22 mouse cellular contexts compared by ENCODE assay signal in the genomic region with DNA sequence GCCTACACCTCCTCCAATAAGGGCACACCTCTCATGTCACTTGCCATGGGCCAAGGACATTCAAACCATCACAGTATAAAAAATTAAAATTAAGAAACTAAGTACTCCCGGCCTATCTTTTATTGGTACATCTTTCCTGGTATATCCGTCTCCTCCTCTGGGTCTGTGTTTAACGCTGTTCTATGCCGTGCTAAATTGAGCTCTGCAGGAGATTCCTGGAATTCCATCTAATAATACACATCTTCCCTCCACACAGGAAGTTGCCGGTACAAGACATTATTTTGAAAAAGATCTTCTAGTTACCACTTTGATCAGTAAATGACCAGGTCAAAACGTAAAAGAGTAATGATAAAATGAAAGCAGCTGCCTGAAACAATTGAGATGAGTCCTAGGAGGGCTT.
A peak's percentile ranks its signal among the peaks of the same experiment; 100 is the strongest.
DNase-seq lines count a peak whose midpoint lies in the region; ATAC-seq and TF ChIP-seq lines count a peak whose summit lies in the region.
"Had no signal": no experiment of that assay in that cellular context is flagged by ENCODE, and none has a peak within 500 bp of the region (broad histone marks: within the 10 kb centered on the region; RNA-seq: fewer than 3 reads in every experiment).

No protein-coding gene starts in this region.

- no peak overlapping the region for H3K4me3 ChIP-seq in heart, embryonic 13.5 days
- no peak overlapping the region for H3K4me3 ChIP-seq in kidney, adult 2 months (ENCODE audit: insufficient read depth, low read depth, low read length)
- H3K4me3 ChIP-seq in brown adipose tissue, adult 24 weeks (ENCODE audit: insufficient read depth, low read depth, low read length), result no peak overlapping the region
- H3K4me3 ChIP-seq: embryonic facial prominence, embryonic 13.5 days; hindbrain, embryonic 13.5 days; layer of hippocampus, adult 2 months; limb, embryonic 15.5 days; liver, embryonic 15.5 days; megakaryocyte, embryonic 14.5 days had no signal

- no peak overlapping the region for H3K9ac ChIP-seq in heart, embryonic 13.5 days
- H3K9ac ChIP-seq: hindbrain, embryonic 13.5 days; limb, embryonic 15.5 days; liver, embryonic 15.5 days had no signal

- no peak for TF ChIP-seq CTCF in kidney, adult 2 months (conservative IDR thresholded peaks at IDR 0.05; ENCODE audit: insufficient read depth, insufficient read length, low read depth, low read length)

- WGBS in heart, embryonic 13.5 days, result 17% methylated on average over 6 of the region's 6 CpGs
- 49% methylated on average over 6 of the region's 6 CpGs for WGBS in kidney, adult 2 months

- peak; percentile 11 for DNase-seq in embryo, embryonic 10.5 days (ENCODE audit: low spot score)
- no peak for DNase-seq in embryo, embryonic 11 days
- no peak for DNase-seq in heart, adult 18-20 months
- DNase-seq in kidney, adult 2 months, result no peak
- DNase-seq in kidney, postnatal 14 days, result no peak
- no peak for DNase-seq in urinary bladder, postnatal 4 days (ENCODE audit: low spot score in 2 of 2)
- DNase-seq: adrenal gland, adult 2 months; cerebellum, adult 8-10 months; layer of hippocampus, postnatal 36 days; lung, postnatal 14 days; midbrain, embryonic 14.5 days; right cerebral cortex, postnatal 25 days had no signal

- ATAC-seq in heart, embryonic 13.5 days (ENCODE audit: extremely low read depth, insufficient number of reproducible peaks, low FRiP score, low TSS enrichment), result 0 out of 2 replicates have a peak, but pooled peaks have one; percentile 14
- ATAC-seq: forebrain, embryonic 16.5 days; inflammation-experienced regulatory T-cells, adult 6 months had no signal

- peaks cover 10% of the 10 kb centered on the region; the same call in 1 of the 2 replicates for H3K36me3 ChIP-seq in heart, embryonic 13.5 days
- no peaks in the 10 kb centered on the region for H3K36me3 ChIP-seq in kidney, adult 2 months (ENCODE audit: control insufficient read depth, insufficient read depth, low read length)
- H3K36me3 ChIP-seq: hindbrain, embryonic 13.5 days; limb, embryonic 15.5 days; liver, embryonic 15.5 days had no signal

- H3K4me1 ChIP-seq in heart, embryonic 13.5 days, result peaks cover 28% of the 10 kb centered on the region
- H3K4me1 ChIP-seq in kidney, adult 2 months (ENCODE audit: control insufficient read depth, insufficient read depth, low read length), result no peaks in the 10 kb centered on the region
- peaks cover 11% of the 10 kb centered on the region for H3K4me1 ChIP-seq in brown adipose tissue, adult 24 weeks (ENCODE audit: control insufficient read depth, insufficient read depth, insufficient read length, low read length)
- H3K4me1 ChIP-seq: liver, embryonic 15.5 days; megakaryocyte, embryonic 14.5 days had no signal

- no peaks in the 10 kb centered on the region for H3K9me3 ChIP-seq in heart, embryonic 13.5 days
- H3K9me3 ChIP-seq: embryonic facial prominence, embryonic 13.5 days; hindbrain, embryonic 13.5 days; limb, embryonic 15.5 days; liver, embryonic 15.5 days had no signal

- peak overlapping the region; percentile 39 for H3K4me2 ChIP-seq in heart, embryonic 13.5 days
- H3K4me2 ChIP-seq: embryonic facial prominence, embryonic 13.5 days; hindbrain, embryonic 13.5 days; limb, embryonic 15.5 days; liver, embryonic 15.5 days had no signal

- H3K27me3 ChIP-seq in heart, embryonic 13.5 days (replicated peaks), result no peaks in the 10 kb centered on the region
- no peaks in the 10 kb centered on the region for H3K27me3 ChIP-seq in kidney, adult 2 months (replicated peaks; ENCODE audit: control insufficient read depth, insufficient read depth, low read length)
- H3K27me3 ChIP-seq: embryonic facial prominence, embryonic 13.5 days; hindbrain, embryonic 13.5 days; limb, embryonic 15.5 days; liver, embryonic 15.5 days; megakaryocyte, embryonic 14.5 days had no signal

- peak overlapping the region; percentile 67 for H3K27ac ChIP-seq in heart, embryonic 13.5 days (replicated peaks)
- H3K27ac ChIP-seq in kidney, adult 2 months (ENCODE audit: insufficient read depth, low read depth, low read length), result peak overlapping the region; percentile 5
- peak overlapping the region; percentile 31; the same call in 1 of the 2 replicates for H3K27ac ChIP-seq in brown adipose tissue, adult 24 weeks (replicated peaks; ENCODE audit: low read depth, low read length)
- H3K27ac ChIP-seq: embryonic facial prominence, embryonic 13.5 days; hindbrain, embryonic 13.5 days; limb, embryonic 15.5 days; liver, embryonic 15.5 days had no signal

- no peak for TF ChIP-seq POLR2A in kidney, adult 2 months (IDR thresholded peaks at IDR 0.05; ENCODE audit: low read depth, low read length)

Comparison
In these comparisons a context has a peak if more than half of its experiments do, and no peak if none do; other contexts are left out.
1. H3K27ac ChIP-seq: peak in every context shown above with its lines; median percentile 67 in heart, embryonic 13.5 days; 31 in brown adipose tissue, adult 24 weeks; 5 in kidney, adult 2 months.